Mouse (Mus musculus) liver, embryonic 14.5 days (tissue): ENCODE measurements around the gene Tmem178. TPM values are rescaled to one million over a fixed set of nuclear protein-coding genes. Genes with fewer than 3 reads are reported as not detected.
"Not testable (repeated sequence)": the region's sequence is repeated elsewhere in the genome, so short reads cannot be mapped to it uniquely, and the experiment has no call there.

Source experiments
- ATAC-seq: fragments of 200-750 bp; cut with Nextera tagmentation; 2 replicates; pipeline ENCODE4 v1.8.0; 2017; ENCODE audit warnings: moderate number of reproducible peaks, mild to moderate bottlenecking, moderate library complexity; ENCODE audit not compliant: insufficient read depth
- DNase-seq, 3 experiments: peaks; one replicate each; pipeline ENCODE4 v3.0.0-alpha.2; 2012 to 2013; ENCODE audit warnings: low read depth in 3 of 3, low spot score in 3 of 3
- H3K27ac ChIP-seq: fragments of 300-500 bp; sonication (generic); 2 replicates; pipeline ENCODE4 v1.5.1; 2014; ENCODE audit warnings: moderate library complexity, mild to moderate bottlenecking, control low read depth, inconsistent platforms
- H3K27me3 ChIP-seq: fragments of 300-500 bp; sonication (generic); 2 replicates; pipeline ENCODE4 v1.6.1; 2014; ENCODE audit warnings: mild to moderate bottlenecking, low read length, moderate library complexity; ENCODE audit not compliant: control insufficient read depth, insufficient read depth
- H3K36me3 ChIP-seq: fragments of 300-500 bp; sonication (generic); replicated peaks from 2 replicates; pipeline ENCODE4 v1.6.1; 2014; ENCODE audit warnings: low read depth; ENCODE audit not compliant: control insufficient read depth, insufficient read depth
- H3K4me1 ChIP-seq, 2 experiments: fragments of 200-500 bp in 1 of 2; fragments of 300-500 bp in 1 of 2; sonication (generic) in 1 of 2; replicated peaks; 2 replicates each; pipeline ENCODE4 v1.6.1; 2012 to 2014; ENCODE audit warnings: antibody characterized with exemption in 1 of 2, inconsistent platforms in 1 of 2, low read length in 1 of 2; ENCODE audit not compliant: control insufficient read depth in 2 of 2, insufficient read depth in 2 of 2
- H3K4me2 ChIP-seq: fragments of 300-500 bp; sonication (generic); 2 replicates; pipeline ENCODE4 v1.6.1; 2014; ENCODE audit warnings: low read depth, mild to moderate bottlenecking, control low read depth, moderate library complexity
- H3K4me3 ChIP-seq, 2 experiments: fragments of 200-500 bp in 1 of 2; fragments of 300-500 bp in 1 of 2; sonication (generic) in 1 of 2; 2 replicates each; pipeline ENCODE4 v1.5.1; 2012 to 2014; ENCODE audit warnings: low read depth in 2 of 2, low read length in 2 of 2, mild to moderate bottlenecking in 2 of 2, control low read depth in 1 of 2, inconsistent platforms in 1 of 2, moderate library complexity in 1 of 2; ENCODE audit not compliant: insufficient read depth in 1 of 2
- H3K9ac ChIP-seq: fragments of 300-500 bp; sonication (generic); replicated peaks from 2 replicates; pipeline ENCODE4 v1.6.1; 2014; ENCODE audit warnings: mild to moderate bottlenecking, control low read depth, moderate library complexity
- H3K9me3 ChIP-seq: fragments of 300-500 bp; sonication (generic); 2 replicates; pipeline ENCODE4 v1.6.1; 2016; ENCODE audit warnings: low read length, mixed read lengths; ENCODE audit not compliant: control insufficient read depth
- CTCF ChIP-seq: IDR thresholded peaks from 2 replicates; pipeline ENCODE4 v1.5.1; 2016; ENCODE audit warnings: antibody characterized with exemption, low read depth, control low read depth
- EP300 ChIP-seq: IDR thresholded peaks from 2 replicates; pipeline ENCODE4 v1.6.1; 2016; ENCODE audit warnings: antibody characterized with exemption, low read depth
- WGBS: fragments of 180-500 bp; shearing (Covaris S2); extraction: QIAGEN DNeasy Blood & Tissue Kit; methylation state at CpG from one replicate; pipeline ENCODE4 v1.1.7; 2014; ENCODE audit not compliant: insufficient replicate concordance; 5-methylcytosine and 5-hydroxymethylcytosine counted together
- polyA plus RNA-seq, 2 experiments: library from polyadenylated mRNA; depleted of rRNA in 1 of 2; stranded (reverse) in 1 of 2; unstranded in 1 of 2; fragments of >200 nt; fragmentation: Nextera tagmentation in 1 of 2; extraction: Ambion mirVana in 1 of 2; gene quantifications; 2 replicates each; pipeline versions ENCODE4 v1.2.1 to v1.2.3; 2012 to 2014

The Tmem178 gene
- polyA plus RNA-seq, 2 experiments: 0.08 to 0.11 TPM

- no peaks in the 10 kb centered on the region for H3K9me3 ChIP-seq
These were observed 8.5 kb upstream of the Tmem178 start for GRCm38 (mm10) chr17:80935807-80936519.

DNA sequence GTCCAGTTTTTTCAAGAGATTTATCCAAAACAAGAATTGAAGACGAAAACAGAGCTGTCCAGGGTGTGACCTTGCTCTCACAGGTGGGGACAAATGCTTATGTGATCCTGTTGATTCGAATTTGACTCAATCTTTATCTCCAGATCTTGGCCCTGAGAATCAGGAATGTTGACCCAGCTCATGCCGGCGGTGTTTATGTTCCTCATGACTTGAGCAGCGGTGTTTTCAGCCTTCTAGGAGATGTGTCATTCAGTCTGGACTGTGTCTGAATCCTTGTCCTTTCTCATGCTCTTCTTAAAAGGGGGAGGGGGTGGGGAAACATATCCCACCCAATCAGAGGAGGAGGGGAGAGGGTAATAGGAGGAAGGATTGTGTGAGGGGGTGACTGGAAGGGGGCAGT lies 7.9 kb upstream of the Tmem178 start:
- Histone ChIP-seq H3K27me3 (no peaks in the 10 kb centered on the region), H3K9me3 (no peaks in the 10 kb centered on the region), H3K9ac (no peak overlapping the region), H3K4me1 (no peaks in the 10 kb centered on the region; a peak in 1 of 4 replicates), H3K27ac (no peak overlapping the region), H3K4me2 (no peak overlapping the region), H3K36me3 (no peaks in the 10 kb centered on the region), H3K4me3 (no peak overlapping the region)
- 59% methylated on average over 5 of the region's 5 CpGs for WGBS
- DNase-seq: no peak
- TF ChIP-seq EP300 (no peak), CTCF (no peak)
- ATAC-seq: no peak

More at GRCm38 (mm10) chr17:80935807-80936519, 8.5 kb upstream of the Tmem178 start:
- Histone ChIP-seq H3K4me2 (no peak overlapping the region), H3K27me3 (no peaks in the 10 kb centered on the region), H3K9ac (no peak overlapping the region), H3K36me3 (no peaks in the 10 kb centered on the region), H3K27ac (no peak overlapping the region), H3K4me3 (no peak overlapping the region), H3K4me1 (no peaks in the 10 kb centered on the region; a peak in 1 of 4 replicates)
- DNase-seq: no peak
- 46% methylated on average over 9 of the region's 10 CpGs for WGBS
- no peak for ATAC-seq
- TF ChIP-seq CTCF: no peak
- no peak for TF ChIP-seq EP300

DNA sequence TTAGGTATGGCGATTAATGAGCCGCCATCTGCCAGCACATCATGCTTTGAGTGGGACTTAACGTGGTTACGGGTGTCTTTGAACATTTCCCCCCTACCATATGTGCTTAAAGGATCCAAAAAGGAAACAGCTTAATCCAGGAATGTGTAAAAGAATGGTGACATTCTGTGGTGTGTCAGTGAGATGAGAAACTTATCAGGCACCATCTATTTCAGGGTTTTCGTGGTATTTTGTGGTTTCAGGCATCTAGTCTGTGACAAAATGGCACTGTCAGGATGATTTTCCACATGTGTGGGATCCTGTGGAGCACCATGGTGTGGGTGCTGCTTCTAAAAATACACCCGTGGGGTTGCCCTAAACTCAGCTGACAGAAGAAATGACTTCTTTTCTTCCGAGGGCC lies 4.6 kb upstream of the Tmem178 start:
- no peak for TF ChIP-seq CTCF
- TF ChIP-seq EP300: no peak
- ATAC-seq (no peak), DNase-seq (no peak)
- H3K27me3 ChIP-seq: peaks cover 20% of the 10 kb centered on the region
- no peak overlapping the region for H3K9ac ChIP-seq
- H3K4me1 ChIP-seq: no peaks in the 10 kb centered on the region
- no peaks in the 10 kb centered on the region for H3K9me3 ChIP-seq
- H3K4me3 ChIP-seq: no peak overlapping the region
- H3K4me2 ChIP-seq: no peak overlapping the region
- H3K36me3 ChIP-seq: no peaks in the 10 kb centered on the region
- no peak overlapping the region for H3K27ac ChIP-seq
- 51% methylated on average over 7 of the region's 7 CpGs for WGBS

DNA sequence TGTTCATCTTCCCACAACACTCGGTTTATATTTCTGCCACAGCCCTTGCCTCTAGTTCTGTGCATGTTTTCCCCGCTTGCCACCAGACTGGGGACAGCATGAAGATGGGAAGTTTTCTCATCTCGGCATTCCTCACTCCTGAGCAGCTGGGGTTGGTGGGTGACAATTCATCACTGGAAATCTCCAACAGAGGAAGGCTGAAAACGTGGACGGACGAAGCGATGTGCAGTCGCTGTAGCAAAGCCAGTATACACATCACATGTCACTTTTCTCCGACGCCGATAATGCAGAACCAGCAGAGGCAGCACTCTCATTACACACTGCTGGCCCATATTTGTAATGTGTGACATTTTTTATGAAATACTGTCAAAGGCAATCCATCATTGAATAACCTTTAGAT lies 2.6 kb upstream of the Tmem178 start:
- Histone ChIP-seq H3K4me2 (no peak overlapping the region), H3K4me1 (no peaks in the 10 kb centered on the region), H3K27ac (no peak overlapping the region), H3K27me3 (peaks cover 29% of the 10 kb centered on the region), H3K4me3 (no peak overlapping the region), H3K9me3 (no peaks in the 10 kb centered on the region), H3K9ac (no peak overlapping the region), H3K36me3 (no peaks in the 10 kb centered on the region)
- 63% methylated on average over 11 of the region's 11 CpGs for WGBS
- ATAC-seq (no peak), DNase-seq (no peak)
- TF ChIP-seq CTCF (no peak), EP300 (no peak)

DNA sequence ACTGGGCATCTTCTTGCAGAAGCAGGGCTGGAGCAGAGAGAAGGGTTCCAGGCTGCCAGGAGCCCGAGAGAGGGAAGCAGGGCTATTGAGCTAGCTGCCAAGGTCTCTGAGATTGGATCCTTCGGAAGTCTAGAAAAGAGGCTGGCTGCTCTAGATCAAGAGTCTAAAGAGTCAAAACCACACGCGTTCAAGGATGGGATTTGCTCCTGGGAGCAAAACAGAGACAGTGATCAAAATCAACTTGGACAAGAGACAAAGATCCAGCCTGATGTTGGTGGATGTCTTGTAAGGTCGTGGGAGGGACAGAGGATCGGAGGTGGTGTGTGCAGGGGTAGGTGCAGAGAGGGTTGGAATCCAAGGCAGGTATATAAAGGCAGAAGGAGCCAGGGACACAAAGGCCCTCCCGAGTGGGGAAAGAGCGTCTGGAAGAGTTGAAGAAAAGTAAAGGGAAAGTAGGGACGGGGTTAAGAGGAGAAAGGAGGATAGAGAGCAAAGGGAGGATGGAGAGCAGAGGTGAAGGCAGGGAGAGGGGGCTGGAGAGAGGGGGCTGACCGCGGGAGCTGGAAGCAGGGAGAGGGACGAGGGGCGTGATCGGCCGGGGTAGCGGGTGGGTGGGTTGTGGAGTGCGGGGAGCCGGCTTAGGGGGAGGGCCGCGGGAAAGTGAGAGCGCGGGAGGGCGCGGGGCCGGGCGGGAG lies 450 bp upstream of the Tmem178 start:
- Histone ChIP-seq H3K27me3 (peaks cover 29% of the 10 kb centered on the region), H3K9ac (no peak overlapping the region), H3K4me1 (no peaks in the 10 kb centered on the region), H3K36me3 (no peaks in the 10 kb centered on the region), H3K9me3 (no peaks in the 10 kb centered on the region), H3K27ac (no peak overlapping the region), H3K4me3 (peak overlapping the region in 1 of 2 experiments; percentile 43; a peak in 2 of 4 replicates), H3K4me2 (peak overlapping the region; percentile 55)
- no peak for TF ChIP-seq EP300
- DNase-seq (no peak), ATAC-seq (no peak)
- 4% methylated on average over 24 of the region's 26 CpGs for WGBS

DNA sequence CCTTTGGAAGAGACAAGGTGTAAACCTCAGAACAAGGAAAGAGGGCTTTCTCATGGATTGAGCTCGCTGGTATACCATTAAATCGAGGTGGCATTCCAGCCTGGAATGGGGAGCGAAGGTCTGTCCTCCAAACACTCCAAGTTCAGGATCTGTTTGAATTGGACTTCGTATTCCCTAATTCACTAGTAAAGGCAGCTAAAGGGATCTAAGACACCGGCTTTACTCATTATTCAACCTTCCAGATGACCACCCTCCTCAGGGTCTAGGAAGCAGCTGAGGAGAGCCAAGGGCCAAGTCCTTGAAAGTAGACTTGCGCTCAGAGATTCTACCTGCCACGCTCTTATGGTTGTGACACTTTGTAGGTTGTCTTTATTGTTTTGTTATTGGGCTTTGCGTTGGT lies 1.1 kb downstream of the Tmem178 start:
- WGBS: 26% methylated on average over 8 of the region's 8 CpGs
- peaks cover 29% of the 10 kb centered on the region for H3K27me3 ChIP-seq
- not testable (repeated sequence) for DNase-seq, H3K4me1 ChIP-seq, H3K4me2 ChIP-seq, ATAC-seq, H3K9me3 ChIP-seq, H3K27ac ChIP-seq, H3K9ac ChIP-seq, H3K36me3 ChIP-seq, H3K4me3 ChIP-seq
